Mouse (Mus musculus): ENCODE results near the gene Epm2a.

DNA sequence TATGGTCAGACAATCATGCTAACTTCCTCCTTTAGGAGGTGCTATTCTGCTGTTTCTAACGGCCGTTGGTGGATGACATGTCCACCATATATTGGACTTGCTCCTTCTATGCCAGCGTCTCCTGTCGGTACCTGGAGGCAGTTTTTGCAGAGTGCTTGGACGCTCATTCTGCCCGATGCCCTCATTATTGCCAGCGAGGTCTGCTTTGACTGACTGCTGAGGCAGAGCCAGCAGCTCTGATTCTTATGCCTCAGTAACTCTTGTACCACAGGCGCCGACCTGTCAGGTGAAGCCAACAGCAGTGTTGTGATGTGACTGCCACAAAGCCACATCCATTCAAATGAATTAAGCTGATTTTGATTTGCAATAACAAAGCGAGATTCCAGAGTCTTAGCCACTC lies 95.3 kb downstream of the Epm2a start:
- TF ChIP-seq CTCF (IDR thresholded peaks at IDR 0.05; ENCODE audit: borderline replicate concordance, insufficient read depth, low read depth, low read length) (no peak), POLR2A (IDR thresholded peaks at IDR 0.05; ENCODE audit: borderline replicate concordance, insufficient read depth, low read length) (no peak)
